Mouse (Mus musculus) olfactory bulb, adult 2 months (tissue): ENCODE results near the gene Tmem270.

Experiments used
- CTCF ChIP-seq: fragments of 200-500 bp; IDR thresholded peaks from 2 replicates; pipeline ENCODE4 v1.5.1; 2012; ENCODE audit warnings: low read depth, mild to moderate bottlenecking, low read length, moderate library complexity; ENCODE audit not compliant: insufficient read depth
- POLR2A ChIP-seq: fragments of 200-500 bp; IDR thresholded peaks from 2 replicates; pipeline ENCODE4 v1.6.1; 2012; ENCODE audit warnings: mild to moderate bottlenecking, low read depth, low read length, moderate library complexity; ENCODE audit not compliant: insufficient read depth

DNA sequence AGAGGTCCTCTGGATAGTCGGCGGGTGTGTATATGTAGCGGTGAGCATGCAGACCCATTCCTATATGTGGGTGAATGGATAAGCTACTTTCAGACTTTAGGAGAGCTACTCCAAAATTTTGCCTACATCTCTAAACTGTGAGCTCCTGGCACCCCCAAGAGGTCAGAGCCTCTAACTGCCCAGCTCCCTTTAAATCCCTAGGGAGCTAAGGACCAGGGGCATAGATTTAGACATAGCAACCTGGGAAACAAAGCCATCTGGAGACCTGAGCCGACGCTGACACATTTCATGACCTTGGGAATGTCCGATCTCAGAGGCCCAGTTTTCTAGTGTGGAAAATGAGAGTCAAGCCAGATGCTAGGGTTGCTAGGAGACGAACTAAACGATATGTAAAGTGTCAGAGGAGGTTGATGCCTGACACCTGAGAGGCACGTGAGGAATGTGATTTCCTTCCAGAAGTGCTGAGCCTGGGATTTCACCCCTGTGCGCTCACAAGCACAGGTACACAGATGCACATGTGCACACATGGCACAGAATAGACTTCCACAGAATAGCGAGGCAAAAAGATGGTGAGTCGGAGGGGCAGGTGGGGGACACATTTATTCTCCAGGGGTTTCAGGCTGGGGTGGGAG lies 5.4 kb downstream of the Tmem270 start:
- TF ChIP-seq POLR2A (no peak), CTCF (no peak)
